Mouse (Mus musculus) embryonic facial prominence, embryonic 14.5 days (tissue): ENCODE measurements at regions not wholly inside any gene's neighbourhood (a gene's known extent, or its start where the extent isn't known, plus 50 kb on each side); places are given as distances from the start of the nearest gene placed in this dataset.
A peak's percentile ranks its signal among the peaks of the same experiment; 100 is the strongest.

Source experiments
- ATAC-seq: fragments of 200-750 bp; cut with Nextera tagmentation; 2 replicates; pipeline ENCODE4 v1.8.0; 2017; ENCODE audit warnings: low read depth, moderate number of reproducible peaks, moderate TSS enrichment
- DNase-seq: peaks from one replicate; pipeline ENCODE4 v3.0.0-alpha.2; 2015; ENCODE audit warnings: low spot score
- H3K27ac ChIP-seq: fragments of 300-500 bp; sonication (generic); replicated peaks from 2 replicates; pipeline ENCODE4 v1.5.1; 2014; ENCODE audit warnings: low read depth, mild to moderate bottlenecking, low read length, moderate library complexity
- H3K27me3 ChIP-seq: fragments of 300-500 bp; sonication (generic); replicated peaks from 2 replicates; pipeline ENCODE4 v1.6.1; 2014; ENCODE audit warnings: low read length; ENCODE audit not compliant: control insufficient read depth, insufficient read depth
- H3K36me3 ChIP-seq: fragments of 300-500 bp; sonication (generic); 2 replicates; pipeline ENCODE4 v1.6.1; 2014; ENCODE audit warnings: low read length, mixed read lengths; ENCODE audit not compliant: control insufficient read depth, insufficient read depth
- H3K4me1 ChIP-seq: fragments of 300-500 bp; sonication (generic); 2 replicates; pipeline ENCODE4 v1.6.1; 2014; ENCODE audit warnings: antibody characterized with exemption, low read length; ENCODE audit not compliant: control insufficient read depth, insufficient read depth
- H3K4me2 ChIP-seq: fragments of 300-500 bp; sonication (generic); 2 replicates; pipeline ENCODE4 v1.6.1; 2014; ENCODE audit warnings: low read depth, mild to moderate bottlenecking, low read length, moderate library complexity, mixed read lengths
- H3K4me3 ChIP-seq: fragments of 300-500 bp; sonication (generic); 2 replicates; pipeline ENCODE4 v1.5.1; 2014; ENCODE audit warnings: low read depth, mild to moderate bottlenecking, low read length
- H3K9ac ChIP-seq: fragments of 300-500 bp; sonication (generic); 2 replicates; pipeline ENCODE4 v1.6.1; 2014; ENCODE audit warnings: low read depth, mild to moderate bottlenecking, low read length, moderate library complexity, mixed read lengths
- H3K9me3 ChIP-seq: fragments of 300-500 bp; sonication (generic); 2 replicates; pipeline ENCODE4 v1.6.1; 2016; ENCODE audit warnings: low read length; ENCODE audit not compliant: control insufficient read depth
- WGBS: fragments of 180-500 bp; shearing (Covaris S2); extraction: QIAGEN DNeasy Blood & Tissue Kit; methylation state at CpG from one replicate; pipeline ENCODE4 v1.1.7; 2014; 5-methylcytosine and 5-hydroxymethylcytosine counted together

DNA sequence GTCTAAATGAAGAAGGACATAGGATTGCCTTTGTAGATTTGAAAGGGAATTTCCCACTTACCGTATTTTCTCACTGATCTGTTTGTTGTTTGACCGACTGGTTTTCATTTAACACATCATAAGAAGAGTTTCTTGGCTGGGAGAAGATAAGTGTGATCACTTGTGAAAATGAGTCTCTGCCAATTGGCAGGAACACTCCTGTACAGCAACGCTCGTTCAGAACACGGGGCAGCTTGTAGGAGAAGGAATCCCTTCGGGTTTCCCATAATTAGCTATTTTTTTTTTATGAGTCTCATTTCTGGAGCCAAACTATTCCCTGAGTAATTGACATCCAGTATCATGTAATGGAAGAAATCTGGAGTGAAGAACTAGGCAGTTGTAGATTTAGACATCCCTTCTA lies 61.8 kb upstream of the Dkk2 start:
- 51% methylated on average over 6 of the region's 6 CpGs for WGBS
- no peaks in the 10 kb centered on the region for H3K9me3 ChIP-seq
- ATAC-seq = no peak

GRCm38 (mm10) chr3:132029112-132029511 lies 56.0 kb upstream of the Dkk2 start:
- Histone ChIP-seq H3K36me3 (no peaks in the 10 kb centered on the region), H3K9me3 (no peaks in the 10 kb centered on the region), H3K27ac (no peak overlapping the region), H3K4me2 (no peak overlapping the region), H3K4me1 (no peaks in the 10 kb centered on the region), H3K9ac (no peak overlapping the region), H3K4me3 (no peak overlapping the region), H3K27me3 (no peaks in the 10 kb centered on the region)
- DNase-seq = no peak
- 90% methylated on average over 3 of the region's 3 CpGs for WGBS
- no peak for ATAC-seq

More for the DNA sequence above, 61.8 kb upstream of the Dkk2 start:
- H3K4me2 ChIP-seq = no peak overlapping the region
- no peaks in the 10 kb centered on the region for H3K4me1 ChIP-seq
- H3K36me3 ChIP-seq = no peaks in the 10 kb centered on the region
- H3K27me3 ChIP-seq = no peaks in the 10 kb centered on the region
- DNase-seq = peak; percentile 64
- no peak overlapping the region for H3K4me3 ChIP-seq
- no peak overlapping the region for H3K9ac ChIP-seq
- no peak overlapping the region for H3K27ac ChIP-seq

DNA sequence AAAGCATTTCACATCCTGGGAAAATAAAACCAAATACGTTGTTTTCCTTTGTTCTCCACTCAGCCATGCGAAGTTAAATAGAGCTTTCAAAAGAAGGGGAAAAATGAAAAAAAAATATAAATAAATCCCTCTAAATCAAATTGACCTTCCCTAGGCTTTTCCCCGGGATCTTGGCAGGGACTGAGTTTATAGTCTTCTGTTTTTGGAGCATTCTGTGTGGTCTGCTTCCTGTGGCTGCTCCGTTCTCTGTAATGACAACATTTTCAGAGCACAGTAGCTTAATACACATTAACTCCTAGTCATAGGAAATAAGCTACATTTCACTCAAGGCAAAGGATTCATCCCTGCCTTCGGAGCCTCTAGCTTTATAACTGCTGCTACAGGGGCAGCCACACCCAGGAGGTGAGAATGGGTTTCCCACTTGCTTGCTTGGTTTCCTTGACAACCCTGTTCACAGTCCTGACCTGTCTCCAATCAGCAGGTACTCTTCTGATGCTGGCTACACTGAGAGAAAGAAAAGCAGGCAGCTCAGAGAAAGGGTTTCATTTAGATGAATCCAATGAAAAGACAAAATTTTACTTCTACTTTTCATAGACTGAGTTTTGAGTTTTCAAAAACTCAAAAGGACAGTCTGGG lies 51.9 kb upstream of the Dkk2 start:
- H3K36me3 ChIP-seq = no peaks in the 10 kb centered on the region
- no peak overlapping the region; the same call in 1 of the 2 replicates for H3K27ac ChIP-seq
- ATAC-seq (0 out of 2 replicates have a peak, but pooled peaks have one; percentile 38), DNase-seq (peak; percentile 73)
- H3K27me3 ChIP-seq = no peaks in the 10 kb centered on the region
- WGBS = 25% methylated on average over 5 of the region's 5 CpGs
- no peak overlapping the region for H3K4me2 ChIP-seq
- H3K9ac ChIP-seq = no peak overlapping the region
- no peak overlapping the region for H3K4me3 ChIP-seq
- H3K4me1 ChIP-seq = no peaks in the 10 kb centered on the region
- no peaks in the 10 kb centered on the region for H3K9me3 ChIP-seq

DNA sequence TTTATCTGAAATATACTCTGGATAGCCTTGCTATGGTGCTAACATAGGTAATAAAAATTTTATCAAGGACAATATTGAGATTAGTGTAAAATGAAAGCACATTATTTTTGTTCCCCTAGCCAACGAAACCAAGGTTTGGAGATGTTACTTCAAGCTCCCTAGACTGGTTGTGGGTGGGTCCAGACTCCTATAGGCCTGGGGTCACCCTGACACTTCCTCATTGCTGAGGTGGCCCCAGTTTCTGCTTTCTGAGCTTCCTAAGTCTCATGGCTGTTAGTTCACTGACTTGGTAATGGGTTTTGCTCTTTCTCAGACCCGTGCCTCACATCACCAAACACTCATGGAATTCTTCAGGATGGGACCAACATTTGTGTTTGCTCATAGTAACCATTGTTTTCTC lies 49.9 kb upstream of the Dkk2 start:
- Histone ChIP-seq H3K36me3 (no peaks in the 10 kb centered on the region), H3K4me1 (0 out of 2 replicates have a peak, but pooled peaks cover 3% of the 10 kb centered on the region), H3K4me3 (no peak overlapping the region), H3K9ac (no peak overlapping the region), H3K27me3 (no peaks in the 10 kb centered on the region), H3K9me3 (no peaks in the 10 kb centered on the region), H3K4me2 (no peak overlapping the region), H3K27ac (no peak overlapping the region)
- DNase-seq (no peak), ATAC-seq (no peak)
- WGBS = 63% methylated on average over 2 of the region's 2 CpGs
